Mouse (Mus musculus) lung, postnatal 0 days (tissue): ENCODE measurements around the gene Cox5b.

Experiments
- CTCF ChIP-seq: IDR thresholded peaks from 2 replicates; pipeline ENCODE4 v1.5.1; 2016; ENCODE audit warnings: antibody characterized with exemption, mild to moderate bottlenecking
- EP300 ChIP-seq: IDR thresholded peaks from 2 replicates; pipeline ENCODE4 v1.6.1; 2016; ENCODE audit warnings: antibody characterized with exemption, mild to moderate bottlenecking, control low read depth

DNA sequence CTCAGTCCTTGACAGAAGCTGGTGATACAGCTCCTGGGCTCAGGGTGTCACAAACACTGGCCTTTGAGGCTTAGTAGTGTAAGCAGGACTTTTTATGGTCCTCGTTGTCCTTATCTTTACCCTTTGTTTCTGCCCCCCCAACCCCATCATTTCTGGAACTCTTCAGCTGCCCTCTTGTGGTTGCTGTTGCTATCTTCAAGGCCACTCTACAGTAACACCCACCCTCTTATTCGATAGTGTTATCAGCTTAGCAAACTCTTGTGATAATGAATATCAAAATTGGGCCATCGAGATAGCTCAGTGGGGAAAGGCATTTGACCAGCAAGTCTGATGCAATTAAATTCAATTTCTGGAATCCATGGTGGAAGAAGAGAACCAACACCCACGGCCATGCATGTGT lies 26.8 kb upstream of the Cox5b start:
- peak; percentile 66 for TF ChIP-seq CTCF
- TF ChIP-seq EP300: no peak
